Mouse (Mus musculus) lung, embryonic 14.5 days (tissue): ENCODE measurements around the gene Cachd1. TPM values are rescaled to one million over a fixed set of nuclear protein-coding genes. Genes with fewer than 3 reads are reported as not detected.

Experiments used
- ATAC-seq: fragments of 200-750 bp; cut with Nextera tagmentation; 2 replicates; pipeline ENCODE4 v1.8.0; 2017; ENCODE audit warnings: mild to moderate bottlenecking, moderate TSS enrichment, moderate library complexity; ENCODE audit not compliant: insufficient read depth
- DNase-seq: peaks from one replicate; pipeline ENCODE4 v3.0.0-alpha.2; 2015
- H3K27ac ChIP-seq: fragments of 300-500 bp; sonication (generic); 2 replicates; pipeline ENCODE4 v1.5.1; 2014; ENCODE audit warnings: low read depth, mild to moderate bottlenecking, moderate library complexity
- H3K27me3 ChIP-seq: fragments of 300-500 bp; sonication (generic); 2 replicates; pipeline ENCODE4 v1.6.1; 2014; ENCODE audit warnings: low read length, control low read depth; ENCODE audit not compliant: insufficient read depth
- H3K36me3 ChIP-seq: fragments of 300-500 bp; sonication (generic); 2 replicates; pipeline ENCODE4 v1.6.1; 2014; ENCODE audit warnings: control low read depth; ENCODE audit not compliant: insufficient read depth
- H3K4me1 ChIP-seq: fragments of 300-500 bp; sonication (generic); 2 replicates; pipeline ENCODE4 v1.6.1; 2014; ENCODE audit warnings: antibody characterized with exemption, control low read depth; ENCODE audit not compliant: insufficient read depth
- H3K4me2 ChIP-seq: fragments of 300-500 bp; sonication (generic); 2 replicates; pipeline ENCODE4 v1.6.1; 2014; ENCODE audit warnings: mild to moderate bottlenecking
- H3K4me3 ChIP-seq: fragments of 300-500 bp; sonication (generic); 2 replicates; pipeline ENCODE4 v1.5.1; 2014; ENCODE audit warnings: low read depth, low read length
- H3K9ac ChIP-seq: fragments of 300-500 bp; sonication (generic); 2 replicates; pipeline ENCODE4 v1.6.1; 2014
- H3K9me3 ChIP-seq: fragments of 300-500 bp; sonication (generic); 2 replicates; pipeline ENCODE4 v1.6.1; 2016; ENCODE audit warnings: low read depth, low read length, control low read depth
- CTCF ChIP-seq: IDR thresholded peaks from 2 replicates; pipeline ENCODE4 v1.5.1; 2016; ENCODE audit warnings: antibody characterized with exemption, low read depth
- WGBS: fragments of 180-500 bp; shearing (Covaris S2); extraction: QIAGEN DNeasy Blood & Tissue Kit; methylation state at CpG from one replicate; pipeline ENCODE4 v1.1.7; 2014; 5-methylcytosine and 5-hydroxymethylcytosine counted together
- polyA plus RNA-seq: library from polyadenylated mRNA; unstranded; fragments of >200 nt; fragmentation: Nextera tagmentation; extraction: Ambion mirVana; gene quantifications from 2 replicates; pipeline ENCODE4 v1.2.1, GENCODE M21; 2014

Gene Cachd1
- polyA plus RNA-seq, 1 experiment from 2014 or later = 27.9 TPM

DNA sequence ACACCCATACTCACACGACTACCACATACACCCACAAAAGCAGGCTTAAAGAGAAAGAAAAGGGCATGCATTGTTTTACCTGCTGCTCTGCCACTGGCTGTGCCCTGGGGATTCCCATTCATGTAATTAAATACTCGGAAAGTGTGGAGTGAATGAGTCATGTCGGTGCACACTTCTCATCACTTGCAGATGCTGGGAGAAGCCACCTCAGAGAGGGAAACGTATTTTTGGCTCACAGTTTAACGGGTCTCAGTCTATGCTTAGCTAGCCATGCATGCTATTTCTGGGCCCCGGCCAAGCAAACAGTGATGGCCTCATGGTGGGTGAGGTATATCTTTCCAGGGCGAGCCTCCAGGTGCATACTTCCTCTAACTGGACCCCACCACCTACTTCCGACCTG, 222.4 kb downstream of the Cachd1 start:
- peaks cover 42% of the 10 kb centered on the region for H3K36me3 ChIP-seq
- no peak overlapping the region for H3K4me3 ChIP-seq
- no peak for DNase-seq

DNA sequence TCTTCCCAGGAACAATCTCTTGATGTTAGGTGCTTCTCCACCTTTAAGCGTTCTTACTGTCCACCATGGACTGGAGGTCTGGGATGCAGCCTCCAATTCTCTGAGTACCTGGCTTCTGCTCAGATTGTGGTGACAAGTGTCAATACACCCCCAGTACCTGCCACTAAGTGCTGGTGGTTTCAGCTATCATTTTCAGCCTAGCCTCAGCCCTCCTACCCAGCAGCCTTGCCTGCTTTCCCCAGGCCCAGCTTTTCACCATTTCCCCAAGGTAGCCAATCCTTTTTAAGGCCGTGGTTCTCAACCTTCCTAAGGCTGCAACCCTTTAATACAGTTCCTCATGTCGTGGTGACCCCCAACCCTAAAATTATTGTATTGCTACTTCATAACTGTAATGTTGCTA, 224.1 kb downstream of the Cachd1 start:
- 86% methylated on average over 3 of the region's 3 CpGs for WGBS
- Histone ChIP-seq H3K4me2 (no peak overlapping the region), H3K9ac (no peak overlapping the region), H3K27ac (no peak overlapping the region), H3K4me3 (no peak overlapping the region), H3K36me3 (peaks cover 36% of the 10 kb centered on the region), H3K4me1 (no peaks in the 10 kb centered on the region), H3K27me3 (no peaks in the 10 kb centered on the region), H3K9me3 (no peaks in the 10 kb centered on the region)
- ATAC-seq (no peak), DNase-seq (no peak)
- no peak for TF ChIP-seq CTCF

More for the DNA sequence above, 222.4 kb downstream of the Cachd1 start:
- 88% methylated on average over 8 of the region's 8 CpGs for WGBS
- Histone ChIP-seq H3K9me3 (no peaks in the 10 kb centered on the region), H3K4me2 (no peak overlapping the region), H3K27ac (no peak overlapping the region), H3K9ac (no peak overlapping the region), H3K27me3 (no peaks in the 10 kb centered on the region), H3K4me1 (no peaks in the 10 kb centered on the region)
- no peak for ATAC-seq
- TF ChIP-seq CTCF = no peak

DNA sequence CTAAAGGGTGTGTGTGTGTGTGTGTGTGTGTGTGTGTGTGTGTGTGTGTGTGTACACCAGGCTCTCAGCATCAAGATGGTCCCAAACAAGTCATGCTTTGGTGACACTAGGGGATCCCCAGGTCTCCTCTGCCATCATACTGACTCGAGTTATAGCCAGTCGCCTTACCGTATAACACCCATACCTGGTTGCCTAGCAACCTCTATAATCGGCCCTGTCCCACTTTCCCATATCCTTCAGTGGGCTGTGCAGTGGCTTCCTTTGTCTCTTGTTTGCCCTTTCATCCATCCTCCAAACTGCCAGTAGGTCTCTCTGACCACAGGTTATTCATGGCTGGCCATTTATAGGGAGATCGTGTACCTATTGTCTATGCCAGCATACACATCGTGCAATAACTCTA, 224.6 kb downstream of the Cachd1 start:
- Histone ChIP-seq H3K36me3 (peaks cover 33% of the 10 kb centered on the region), H3K4me2 (no peak overlapping the region), H3K27me3 (no peaks in the 10 kb centered on the region), H3K9ac (no peak overlapping the region), H3K9me3 (no peaks in the 10 kb centered on the region), H3K27ac (no peak overlapping the region), H3K4me1 (no peaks in the 10 kb centered on the region), H3K4me3 (no peak overlapping the region)
- WGBS = 80% methylated on average over 6 of the region's 6 CpGs
- DNase-seq (no peak), ATAC-seq (no peak)
- no peak for TF ChIP-seq CTCF

DNA sequence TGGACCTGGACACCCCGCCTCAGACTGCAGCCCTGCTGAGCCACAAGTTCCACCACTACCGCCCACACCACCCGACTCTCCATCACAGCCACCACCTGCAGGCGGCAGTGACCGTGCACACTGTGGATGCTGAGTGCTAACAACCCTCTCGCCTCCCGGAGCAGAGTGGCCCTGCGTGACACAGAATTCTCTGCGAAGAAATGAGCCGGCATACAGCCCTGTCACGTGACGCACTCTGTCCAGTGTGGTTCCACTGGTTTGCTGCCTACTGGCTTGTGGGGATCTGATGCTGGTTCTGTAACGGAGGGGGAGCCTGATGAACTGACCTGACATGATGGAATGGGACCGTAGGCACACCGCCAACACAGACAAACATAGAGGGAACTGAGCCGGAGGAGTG, 226.5 kb downstream of the Cachd1 start:
- no peak overlapping the region for H3K4me3 ChIP-seq
- H3K27me3 ChIP-seq = no peaks in the 10 kb centered on the region
- TF ChIP-seq CTCF = no peak
- H3K27ac ChIP-seq = no peak overlapping the region
- no peaks in the 10 kb centered on the region for H3K9me3 ChIP-seq
- H3K36me3 ChIP-seq = peaks cover 24% of the 10 kb centered on the region
- 88% methylated on average over 16 of the region's 16 CpGs for WGBS
- H3K9ac ChIP-seq = no peak overlapping the region
- DNase-seq (no peak), ATAC-seq (no peak)
- no peaks in the 10 kb centered on the region for H3K4me1 ChIP-seq
- H3K4me2 ChIP-seq = no peak overlapping the region

DNA sequence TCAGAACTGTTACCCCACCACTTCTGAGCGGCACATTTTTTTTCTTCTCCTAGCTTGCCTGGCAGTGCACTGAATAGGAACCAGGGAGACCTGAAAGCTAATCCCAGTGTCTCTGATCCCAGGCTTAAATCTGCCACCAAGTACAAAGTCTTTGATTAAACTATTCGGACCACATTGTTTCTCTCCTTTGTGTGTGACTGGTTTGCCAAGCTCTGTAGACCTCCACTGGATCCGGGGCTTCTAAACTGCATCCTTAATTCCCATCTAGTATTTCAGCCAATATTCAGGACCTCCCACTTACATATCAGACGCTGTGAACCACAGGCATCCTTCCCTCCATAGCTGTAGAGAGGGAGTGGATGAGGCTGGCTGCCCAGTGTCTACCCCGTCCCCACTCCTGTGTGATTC, 231.9 kb downstream of the Cachd1 start:
- H3K9ac ChIP-seq = no peak overlapping the region
- H3K36me3 ChIP-seq = peaks cover 1% of the 10 kb centered on the region; the same call in 1 of the 2 replicates
- H3K4me1 ChIP-seq = no peaks in the 10 kb centered on the region
- H3K9me3 ChIP-seq = no peaks in the 10 kb centered on the region
- TF ChIP-seq CTCF = no peak
- 81% methylated on average over 5 of the region's 5 CpGs for WGBS
- H3K4me3 ChIP-seq = no peak overlapping the region
- DNase-seq (no peak), ATAC-seq (no peak)
- no peak overlapping the region for H3K4me2 ChIP-seq
- no peak overlapping the region for H3K27ac ChIP-seq
- no peaks in the 10 kb centered on the region for H3K27me3 ChIP-seq

DNA sequence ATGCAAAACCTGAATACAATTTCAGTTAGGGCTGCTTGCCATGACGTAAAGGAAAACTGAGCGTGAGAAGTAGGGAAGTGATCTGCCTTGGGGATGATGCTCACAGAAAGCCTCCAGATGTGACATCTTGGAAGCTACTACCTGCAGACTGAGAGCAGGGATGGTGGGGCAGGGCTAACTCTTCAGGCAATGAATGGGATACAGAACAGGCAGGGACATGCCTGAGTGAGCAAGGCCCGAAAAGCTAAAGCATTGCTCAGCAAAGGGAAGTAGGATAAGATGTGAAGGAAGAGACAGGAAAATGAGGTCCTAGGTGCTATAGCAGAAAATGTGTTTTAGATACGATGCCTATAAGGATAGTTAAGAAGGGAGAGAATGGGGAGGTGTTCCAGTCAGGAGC, 232.6 kb downstream of the Cachd1 start:
- 90% methylated on average over 4 of the region's 4 CpGs for WGBS
- no peaks in the 10 kb centered on the region for H3K36me3 ChIP-seq
- H3K9me3 ChIP-seq = no peaks in the 10 kb centered on the region
- H3K27ac ChIP-seq = no peak overlapping the region
- H3K4me1 ChIP-seq = no peaks in the 10 kb centered on the region
- no peak overlapping the region for H3K9ac ChIP-seq
- H3K27me3 ChIP-seq = no peaks in the 10 kb centered on the region
- H3K4me2 ChIP-seq = no peak overlapping the region
- TF ChIP-seq CTCF = no peak
- DNase-seq (no peak), ATAC-seq (no peak)
- H3K4me3 ChIP-seq = no peak overlapping the region

DNA sequence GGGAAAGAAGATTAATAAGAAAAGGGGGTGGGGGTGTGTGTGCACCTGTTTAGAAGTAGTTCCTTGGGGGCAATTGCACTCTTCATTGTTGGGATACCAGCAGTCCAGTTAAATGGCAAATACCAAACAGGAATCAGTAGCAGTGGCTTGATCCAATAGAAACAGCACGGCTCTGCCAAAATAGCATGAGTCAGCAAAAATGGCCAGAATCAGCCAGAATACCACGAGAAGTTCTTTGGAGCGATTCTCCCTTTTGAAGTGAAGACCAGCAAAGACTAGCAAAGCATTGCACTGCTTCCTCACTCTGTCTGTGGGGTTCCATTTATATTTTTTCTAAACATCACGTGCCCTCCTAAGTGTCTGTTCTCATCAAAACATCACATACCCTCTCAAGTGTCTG, 241.3 kb downstream of the Cachd1 start:
- Histone ChIP-seq H3K4me3 (no peak overlapping the region), H3K36me3 (no peaks in the 10 kb centered on the region), H3K4me1 (no peaks in the 10 kb centered on the region), H3K9me3 (no peaks in the 10 kb centered on the region; the same call in 1 of the 2 replicates), H3K4me2 (no peak overlapping the region), H3K27ac (no peak overlapping the region), H3K9ac (no peak overlapping the region), H3K27me3 (no peaks in the 10 kb centered on the region)
- DNase-seq = no peak
- TF ChIP-seq CTCF = no peak
- no peak for ATAC-seq
- WGBS = 76% methylated on average over 4 of the region's 4 CpGs

DNA sequence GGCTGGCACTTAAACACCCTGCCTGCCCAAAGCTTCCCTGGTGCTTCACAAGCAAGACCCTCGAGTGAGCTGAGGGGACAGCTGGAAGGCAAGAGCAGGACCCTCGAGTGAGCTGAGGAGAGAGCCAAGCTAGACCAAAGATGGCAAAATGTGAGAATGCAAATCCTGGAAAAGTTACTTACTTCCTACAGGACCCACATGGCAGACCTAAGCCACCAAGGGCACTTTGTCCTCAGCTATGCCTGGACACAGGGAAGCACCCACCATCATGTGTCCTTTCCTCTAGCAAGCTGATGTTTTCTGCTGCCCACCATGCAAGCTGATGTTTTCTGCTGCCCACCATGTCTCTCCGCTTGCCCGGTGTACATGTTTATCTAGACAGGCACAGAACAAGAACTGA, 244.1 kb downstream of the Cachd1 start, which contains the start of gene Gm10577:
TSS of gene Gm10577 (minus strand) at position 101 of the 400 bp plus-strand sequence.
- H3K9ac ChIP-seq = no peak within 1 kb of the TSS
- WGBS = 76% methylated on average over 4 of the region's 4 CpGs
- no peaks in the 10 kb centered on the region; the same call in 1 of the 2 replicates for H3K9me3 ChIP-seq
- ATAC-seq (no peak), DNase-seq (no peak)
- no peak for TF ChIP-seq CTCF
- no peaks in the 10 kb centered on the region for H3K36me3 ChIP-seq
- H3K27ac ChIP-seq = no peak within 1 kb of the TSS
- no peak within 1 kb of the TSS for H3K4me2 ChIP-seq
- no peaks in the 10 kb centered on the region for H3K4me1 ChIP-seq
- H3K27me3 ChIP-seq = no peaks in the 10 kb centered on the region
- H3K4me3 ChIP-seq = no peak within 1 kb of the TSS
